Mouse (Mus musculus): ENCODE measurements around the gene Hoxb6.

GRCm38 (mm10) chr11:96324125-96324524 lies 31.8 kb downstream of the Hoxb6 start:
- TF ChIP-seq CTCF (conservative IDR thresholded peaks at IDR 0.05; ENCODE audit: low read length) = no peak
- TF ChIP-seq NANOG (IDR thresholded peaks at IDR 0.05; ENCODE audit: borderline replicate concordance, low read length) = no peak
- no peak for TF ChIP-seq POU5F1 (IDR thresholded peaks at IDR 0.05; ENCODE audit: borderline replicate concordance, low read length)

Data from E14TG2a.4 (cell line).